Mouse (Mus musculus) megakaryocyte, embryonic 14.5 days (primary cell): ENCODE data around the gene Phactr3.

ENCODE experiments used
- FLI1 ChIP-seq: IDR thresholded peaks from 2 replicates; pipeline ENCODE4 v1.6.1; 2012; ENCODE audit warnings: low read length, inconsistent platforms, mixed read lengths
- GATA1 ChIP-seq: IDR thresholded peaks from 3 replicates; pipeline ENCODE4 v1.6.1; 2012; ENCODE audit warnings: mixed read lengths, low read length, inconsistent platforms, borderline replicate concordance

- TF ChIP-seq GATA1 (no peak), FLI1 (no peak)
These were observed 95.1 kb downstream of the Phactr3 start for GRCm38 (mm10) chr2:178213826-178214225.
